Mouse (Mus musculus) forebrain, embryonic 16.5 days (tissue): ENCODE results near the gene Neil1. TPM values are rescaled to one million over a fixed set of nuclear protein-coding genes. Genes with fewer than 3 reads are reported as not detected.

Experiments
- ATAC-seq: fragments of 200-750 bp; cut with Nextera tagmentation; 2 replicates; pipeline ENCODE4 v1.8.0; 2017; ENCODE audit warnings: mild to moderate bottlenecking, moderate library complexity
- H3K27ac ChIP-seq: fragments of 300-500 bp; sonication (generic); 2 replicates; pipeline ENCODE4 v1.5.1; 2014; ENCODE audit warnings: low read length, control low read depth
- H3K27me3 ChIP-seq: fragments of 300-500 bp; sonication (generic); replicated peaks from 2 replicates; pipeline ENCODE4 v1.6.1; 2014; ENCODE audit warnings: low read length; ENCODE audit not compliant: control insufficient read depth, insufficient read depth
- H3K36me3 ChIP-seq: fragments of 300-500 bp; sonication (generic); 2 replicates; pipeline ENCODE4 v1.6.1; 2014; ENCODE audit not compliant: control insufficient read depth, insufficient read depth
- H3K4me1 ChIP-seq: fragments of 300-500 bp; sonication (generic); replicated peaks from 2 replicates; pipeline ENCODE4 v1.6.1; 2014; ENCODE audit warnings: low read length; ENCODE audit not compliant: control insufficient read depth, insufficient read depth
- H3K4me2 ChIP-seq: fragments of 300-500 bp; sonication (generic); 2 replicates; pipeline ENCODE4 v1.6.1; 2014; ENCODE audit warnings: mild to moderate bottlenecking, low read length, control low read depth
- H3K4me3 ChIP-seq: fragments of 300-500 bp; sonication (generic); replicated peaks from 2 replicates; pipeline ENCODE4 v1.5.1; 2014; ENCODE audit warnings: mild to moderate bottlenecking, low read length, control low read depth
- H3K9ac ChIP-seq: fragments of 300-500 bp; sonication (generic); replicated peaks from 2 replicates; pipeline ENCODE4 v1.6.1; 2014; ENCODE audit warnings: low read depth, low read length, control low read depth
- H3K9me3 ChIP-seq: fragments of 300-500 bp; sonication (generic); 2 replicates; pipeline ENCODE4 v1.6.1; 2016; ENCODE audit warnings: low read length; ENCODE audit not compliant: control insufficient read depth
- WGBS: fragments of 180-500 bp; shearing (Covaris S2); extraction: QIAGEN DNeasy Blood & Tissue Kit; methylation state at CpG from one replicate; pipeline ENCODE4 v1.1.7; 2014; 5-methylcytosine and 5-hydroxymethylcytosine counted together
- polyA plus RNA-seq: library from polyadenylated mRNA; unstranded; fragments of >200 nt; fragmentation: Nextera tagmentation; extraction: Ambion mirVana; gene quantifications from 2 replicates; pipeline ENCODE4 v1.2.1, GENCODE M21; 2015

Gene Neil1
- polyA plus RNA-seq, 1 experiment from 2014 or later = 10.6 TPM

GRCm38 (mm10) chr9:57117261-57117755 lies 30.8 kb downstream of the Neil1 start:
- Histone ChIP-seq H3K27ac (no peak overlapping the region), H3K9me3 (no peaks in the 10 kb centered on the region), H3K36me3 (peaks cover 38% of the 10 kb centered on the region), H3K27me3 (no peaks in the 10 kb centered on the region), H3K4me3 (no peak overlapping the region), H3K4me1 (no peaks in the 10 kb centered on the region), H3K4me2 (no peak overlapping the region), H3K9ac (no peak overlapping the region)
- ATAC-seq = no peak
- 89% methylated on average over 13 of the region's 13 CpGs for WGBS

Other genes starting within 250 kb of the Neil1 start
- gene Snx33, start 219.9 kb downstream of the Neil1 start, polyA plus RNA-seq = 2.2 and 3.1 TPM in 2 replicates
- 79.4 and 81.1 TPM in 2 replicates for gene Imp3, start 210.8 kb downstream of the Neil1 start, polyA plus RNA-seq
- gene Snupn, start 197.4 kb downstream of the Neil1 start, polyA plus RNA-seq = 34.0 and 35.3 TPM in 2 replicates
- gene Ptpn9, start 153.4 kb downstream of the Neil1 start, polyA plus RNA-seq = 24.7 and 26.9 TPM in 2 replicates
- 28.2 and 29.5 TPM in 2 replicates for gene Sin3a, start 76.3 kb downstream of the Neil1 start, polyA plus RNA-seq
- 66.4 and 95.4 TPM in 2 replicates for gene Man2c1, start 17.6 kb downstream of the Neil1 start, polyA plus RNA-seq
- gene Commd4, start 10.0 kb upstream of the Neil1 start, polyA plus RNA-seq = 185 and 213 TPM in 2 replicates
- not detected in 2 replicates for gene Trcg1, start 88.3 kb upstream of the Neil1 start, polyA plus RNA-seq
- gene 1700017B05Rik, start 114.3 kb upstream of the Neil1 start, polyA plus RNA-seq = 4.7 and 5.6 TPM in 2 replicates